Mouse (Mus musculus) induced T-regulatory cell, adult 2 months (primary cell): ENCODE data around the gene Pola2.
A peak's percentile ranks its signal among the peaks of the same experiment; 100 is the strongest.

Experiments used
- DNase-seq: peaks from one replicate; pipeline ENCODE4 v3.0.0-alpha.2; 2012; ENCODE audit warnings: low read depth

Gene Pola2

GRCm38 (mm10) chr19:5894002-5894678 lies 69.9 kb downstream of the Pola2 start, which contains the start of gene Tigd3:
Gene Tigd3 (minus strand): TSS chr19:5894149.
- peak; percentile 96 for DNase-seq

DNA sequence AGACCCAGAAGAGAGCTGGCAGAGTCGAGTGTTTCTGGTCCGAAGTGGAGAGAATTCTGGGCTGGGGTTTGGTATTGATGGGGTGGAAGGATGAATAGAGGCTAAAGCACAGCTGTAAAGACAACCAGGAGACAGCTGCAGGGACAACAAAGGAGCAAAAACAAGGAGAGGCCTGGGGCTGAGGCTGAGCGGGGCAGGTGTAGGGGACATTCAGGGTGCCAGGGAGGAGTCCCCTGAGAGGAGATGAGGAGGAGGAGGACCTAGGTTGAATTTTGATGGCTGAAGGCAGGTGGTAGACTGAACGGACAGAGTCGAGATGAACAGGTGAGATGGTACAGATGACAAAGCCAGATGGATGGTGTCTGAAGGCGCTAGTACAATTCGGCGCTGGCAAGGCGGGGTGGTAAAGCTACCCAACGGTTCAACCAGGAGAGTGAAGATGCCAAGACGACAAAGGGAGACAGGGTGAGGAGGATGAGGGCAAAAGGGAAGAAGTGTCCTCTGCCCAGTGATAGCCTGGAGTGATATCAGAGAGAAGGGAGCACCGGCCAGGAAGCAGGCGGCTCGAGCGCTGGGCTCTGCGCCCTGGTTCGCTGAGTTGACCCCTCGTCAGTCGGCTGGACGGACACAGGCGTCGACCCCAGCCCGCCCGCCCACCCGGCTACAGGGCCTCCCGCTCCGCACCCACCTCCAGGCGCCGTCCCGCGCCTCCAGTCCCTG lies 70.6 kb downstream of the Pola2 start:
- peak; percentile 44 for DNase-seq

GRCm38 (mm10) chr19:5892735-5893134 lies 71.3 kb downstream of the Pola2 start:
- no peak for DNase-seq

GRCm38 (mm10) chr19:5892262-5892661 lies 71.7 kb downstream of the Pola2 start:
- DNase-seq, result no peak

- DNase-seq, result no peak
These were observed 72.3 kb downstream of the Pola2 start for GRCm38 (mm10) chr19:5891521-5892258.
